Mouse (Mus musculus) 3134 (cell line): ENCODE measurements around the gene Gm13289.
"Not testable (repeated sequence)": the region's sequence is repeated elsewhere in the genome, so short reads cannot be mapped to it uniquely, and the experiment has no call there.

Experiments
- DNase-seq: peaks from one replicate; pipeline ENCODE4 v3.0.0-alpha.2; 2011; ENCODE audit warnings: low spot score; ENCODE audit not compliant: insufficient read length; ENCODE audit errors: extremely low read depth

Gm13289 gene

DNA sequence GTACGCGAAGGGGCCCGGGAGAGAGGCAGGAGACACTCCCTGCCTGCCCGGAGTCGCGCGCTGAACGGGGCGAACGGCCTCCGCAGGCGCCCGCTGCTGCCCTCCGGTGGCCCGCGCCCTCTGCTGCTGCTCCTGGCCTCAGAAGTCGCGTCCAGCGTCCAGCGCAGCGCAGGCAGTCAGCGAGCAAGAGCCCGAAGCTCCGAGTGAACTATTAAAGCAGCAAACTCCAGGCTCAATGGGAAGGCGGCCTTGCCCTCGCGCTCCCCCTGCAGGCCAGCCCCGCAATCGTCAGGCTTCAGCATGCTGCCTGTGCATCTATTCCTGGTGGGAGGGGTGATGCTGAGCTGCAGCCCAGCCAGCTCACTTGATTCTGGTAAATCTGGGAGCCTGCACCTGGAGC is at the start of gene Gm13289:
Gm13289 (plus strand) TSS at position 301 of the 400 bp plus-strand sequence.
- not testable (repeated sequence) for DNase-seq

DNA sequence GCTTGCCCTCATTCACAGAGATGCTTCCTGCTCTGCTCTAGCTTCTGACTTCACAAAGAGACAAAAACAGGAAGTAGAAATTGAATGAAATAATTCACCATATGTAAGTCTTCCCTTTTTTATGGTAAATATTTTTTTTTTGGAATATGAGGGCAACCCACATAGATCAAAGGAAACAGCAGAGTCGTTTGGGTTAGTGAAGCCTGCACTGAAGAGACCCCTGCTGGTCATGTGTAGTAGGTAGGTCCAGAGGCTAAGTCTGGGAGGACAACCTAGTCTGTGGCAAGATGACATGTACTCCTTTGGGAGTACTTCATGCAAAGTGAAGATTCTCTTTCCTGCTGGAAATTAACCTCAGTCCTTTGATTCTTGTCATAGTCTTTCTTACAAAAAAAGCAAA is 49.4 kb upstream of the Gm13289 start:
- DNase-seq: no peak

DNA sequence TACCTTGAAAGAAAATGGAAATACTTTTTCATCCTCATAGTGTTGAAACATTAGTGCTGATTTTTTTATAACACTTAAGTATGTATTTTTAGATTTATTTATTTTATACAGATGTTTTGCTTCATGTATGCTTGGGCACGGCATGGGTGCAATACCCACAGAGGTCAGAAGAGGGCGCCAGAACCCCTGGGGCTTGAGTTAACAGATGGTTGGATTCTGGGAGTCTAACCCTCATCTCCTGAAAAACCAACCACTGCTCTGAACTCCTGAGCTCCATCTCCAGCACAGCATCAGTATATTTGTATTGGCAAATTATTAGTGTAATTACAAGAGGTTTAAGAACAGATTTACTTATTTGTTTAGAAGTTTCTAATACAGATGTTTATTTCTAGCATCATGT is 38.2 kb upstream of the Gm13289 start:
- peak; percentile 51 for DNase-seq

DNA sequence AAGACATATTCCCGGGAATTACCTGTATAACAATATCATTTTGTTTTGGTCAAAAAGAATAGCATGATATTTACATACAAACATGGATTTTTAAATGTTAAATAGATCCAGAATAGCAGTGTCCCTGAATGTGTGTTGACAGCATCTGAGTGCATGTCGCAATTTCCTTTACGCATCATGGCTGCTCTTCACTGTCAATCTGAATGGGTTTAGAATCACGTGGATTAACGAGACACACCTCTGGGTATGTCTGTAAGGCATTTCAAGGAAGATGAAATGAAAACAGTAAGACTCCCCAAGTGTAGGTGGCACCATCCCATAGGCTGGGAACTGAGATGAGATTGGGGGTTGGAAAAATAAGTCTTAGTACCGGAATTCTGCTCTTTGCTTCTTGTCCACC is 37.7 kb upstream of the Gm13289 start:
- no peak for DNase-seq

DNA sequence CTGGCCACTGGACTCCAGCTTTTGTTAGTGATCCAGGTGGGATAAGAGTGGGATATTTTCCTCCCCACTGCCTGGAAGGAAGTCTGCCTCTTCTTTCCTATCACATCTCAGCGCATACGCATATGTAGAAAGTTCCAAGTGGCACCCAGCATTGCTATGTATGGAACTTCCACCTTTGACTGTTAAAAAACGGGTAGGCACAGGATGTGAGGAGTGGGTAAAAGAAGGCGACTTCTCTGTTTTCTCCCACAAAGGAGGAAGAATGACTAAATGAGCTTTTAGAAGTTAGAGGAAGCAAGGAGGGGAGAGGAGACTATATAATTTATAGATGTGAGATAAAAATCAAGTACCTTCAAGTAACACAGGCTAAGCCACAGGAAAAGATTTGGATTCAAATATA is 35.3 kb upstream of the Gm13289 start:
- no peak for DNase-seq

DNA sequence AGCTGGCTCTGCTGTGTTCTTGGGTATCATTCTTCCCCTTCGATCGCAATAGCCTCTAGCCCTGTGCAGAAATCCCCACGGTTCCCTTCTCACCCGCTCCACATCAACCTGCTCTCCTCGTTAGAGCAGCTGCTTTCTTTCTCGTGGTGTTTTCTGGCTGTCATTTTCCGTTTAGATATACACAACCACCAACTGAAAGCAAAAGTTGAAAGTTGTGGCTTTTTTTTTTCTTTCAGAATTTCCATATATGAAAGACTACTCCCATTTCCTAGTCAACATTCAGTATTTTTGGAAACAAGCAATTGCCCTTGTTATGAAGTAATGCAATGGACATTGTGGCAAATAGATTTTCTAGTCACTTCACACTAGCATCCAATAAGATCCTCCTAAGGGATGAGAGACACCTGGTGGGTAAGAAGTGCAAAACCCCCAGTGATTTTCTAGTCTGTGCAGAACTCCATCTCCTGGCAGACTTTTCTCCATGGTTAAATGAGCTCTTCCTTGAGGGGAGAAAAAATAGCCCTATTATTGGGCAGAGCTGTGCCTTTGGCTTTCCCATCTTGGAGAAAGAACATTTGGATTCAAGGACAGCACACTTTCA is 33.9 kb upstream of the Gm13289 start:
- no peak for DNase-seq

DNA sequence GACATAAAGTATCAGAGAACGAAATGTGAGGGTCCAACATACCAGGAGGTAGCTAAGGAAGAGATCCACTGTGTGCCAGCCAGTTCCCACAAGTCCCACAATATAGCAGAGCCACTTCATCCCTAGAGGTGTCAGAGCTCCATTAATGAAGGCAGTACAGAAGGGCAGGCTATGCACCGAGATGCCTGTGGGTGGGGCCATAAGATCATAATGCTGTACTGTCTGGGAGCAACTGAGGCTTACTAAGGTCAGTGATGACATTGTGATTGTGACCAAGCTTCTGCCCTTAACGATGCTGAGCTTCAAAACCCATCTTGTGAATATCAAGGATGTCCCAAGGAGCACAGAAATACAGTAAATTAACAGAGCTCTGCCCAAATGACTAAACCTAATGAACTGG is 32.5 kb upstream of the Gm13289 start:
- no peak for DNase-seq

DNA sequence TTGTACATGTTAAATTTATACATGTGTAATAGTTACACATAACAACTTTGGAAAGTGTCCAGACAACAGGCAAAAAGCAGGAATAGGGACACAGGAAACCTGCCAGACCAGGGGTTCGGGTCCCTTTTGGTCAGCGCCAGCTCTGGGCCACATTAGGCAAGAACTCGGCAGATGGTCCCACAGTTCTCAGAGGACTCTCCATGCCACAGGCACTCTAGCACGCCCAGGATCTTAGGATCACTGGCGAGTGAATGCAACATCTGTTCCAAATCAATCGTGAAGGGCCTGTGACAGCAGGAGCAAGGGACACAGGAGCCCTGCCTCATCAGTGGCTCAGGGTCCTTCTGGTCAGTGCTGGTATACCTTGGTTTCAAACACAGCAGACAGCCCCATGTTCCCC is 26.8 kb upstream of the Gm13289 start:
- DNase-seq: no peak

DNA sequence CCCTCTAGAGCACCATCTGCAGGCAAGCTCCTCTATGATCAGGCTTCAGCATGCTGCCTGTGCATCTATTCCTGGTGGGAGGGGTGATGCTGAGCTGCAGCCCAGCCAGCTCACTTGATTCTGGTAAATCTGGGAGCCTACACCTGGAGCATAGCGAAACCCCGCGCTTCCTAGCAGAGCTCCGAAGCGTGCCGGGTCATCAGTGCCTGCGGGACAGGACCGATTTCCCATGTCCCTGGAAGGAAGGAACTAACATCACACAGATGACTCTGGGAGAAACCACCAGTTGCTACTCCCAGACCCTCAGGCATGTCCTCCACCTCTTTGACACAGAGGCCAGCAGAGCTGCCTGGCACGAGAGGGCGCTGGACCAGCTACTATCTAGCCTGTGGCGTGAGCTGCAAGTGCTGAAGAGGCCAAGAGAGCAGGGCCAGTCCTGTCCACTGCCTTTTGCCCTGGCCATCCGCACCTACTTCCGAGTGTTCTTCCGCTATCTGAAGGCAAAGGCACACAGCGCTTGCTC is 21.8 kb upstream of the Gm13289 start, which contains the start of gene Gm13271:
Gm13271 (plus strand) TSS at position 51 of the 523 bp plus-strand sequence.
- not testable (repeated sequence) for DNase-seq

DNA sequence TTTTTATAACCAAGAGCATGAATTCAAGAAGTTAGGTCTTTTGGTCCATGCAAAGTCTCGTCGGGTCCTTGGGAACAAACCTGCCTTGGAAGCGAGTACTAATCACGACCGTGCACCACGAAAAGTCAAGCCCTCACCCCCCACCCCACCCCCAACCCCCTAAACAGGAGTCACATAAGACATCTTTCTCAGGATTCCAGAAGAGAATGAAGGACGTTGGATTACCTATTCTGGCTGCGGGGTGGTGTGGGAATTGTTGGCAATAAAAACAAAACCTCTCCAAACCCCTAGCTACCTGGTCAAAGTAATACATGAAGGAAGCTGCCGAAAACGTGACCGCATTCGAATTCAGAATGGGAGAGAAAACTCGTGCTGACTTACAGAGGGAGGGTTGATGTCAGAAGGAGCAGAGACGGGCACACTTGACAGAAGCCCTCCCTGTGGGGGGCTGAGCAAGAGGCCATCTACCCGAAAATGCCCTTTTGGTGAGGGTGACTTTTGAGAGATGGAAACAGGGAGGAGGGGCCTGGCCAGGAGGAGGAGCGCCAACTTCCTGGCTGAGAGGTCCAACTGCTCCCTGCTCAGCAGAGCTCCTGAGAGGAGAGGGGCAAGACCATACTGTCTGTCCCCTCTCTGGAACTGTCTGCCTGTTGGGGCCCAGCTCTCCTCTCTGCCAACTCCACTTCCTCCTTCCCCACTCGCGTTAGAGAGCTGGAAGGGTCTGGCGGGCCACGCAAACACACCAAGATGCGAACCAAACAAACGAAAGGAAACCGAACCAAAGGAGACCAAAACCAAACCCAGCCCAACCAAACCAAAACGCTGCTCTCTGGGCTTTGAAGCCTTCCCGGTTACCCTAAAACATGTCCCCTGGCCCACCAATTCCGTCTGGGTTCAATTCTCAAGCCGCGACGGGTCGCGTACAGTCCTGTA is 19.9 kb upstream of the Gm13289 start:
- peak; percentile 21 for DNase-seq

DNA sequence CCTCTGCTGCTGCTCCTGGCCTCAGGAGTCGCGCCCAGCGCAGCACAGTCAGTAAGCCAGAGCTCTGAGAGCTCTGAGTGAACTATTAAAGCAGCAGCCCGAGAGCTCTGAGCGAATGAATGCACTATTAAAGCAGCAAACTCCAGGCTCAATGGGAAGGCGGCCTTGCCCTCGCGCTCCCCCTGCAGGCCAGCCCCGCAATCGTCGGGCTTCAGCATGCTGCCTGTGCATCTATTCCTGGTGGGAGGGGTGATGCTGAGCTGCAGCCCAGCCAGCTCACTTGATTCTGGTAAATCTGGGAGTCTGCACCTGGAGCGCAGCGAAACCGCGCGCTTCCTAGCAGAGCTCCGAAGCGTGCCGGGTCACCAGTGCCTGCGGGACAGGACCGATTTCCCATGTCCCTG is 19.1 kb upstream of the Gm13289 start:
- not testable (repeated sequence) for DNase-seq

DNA sequence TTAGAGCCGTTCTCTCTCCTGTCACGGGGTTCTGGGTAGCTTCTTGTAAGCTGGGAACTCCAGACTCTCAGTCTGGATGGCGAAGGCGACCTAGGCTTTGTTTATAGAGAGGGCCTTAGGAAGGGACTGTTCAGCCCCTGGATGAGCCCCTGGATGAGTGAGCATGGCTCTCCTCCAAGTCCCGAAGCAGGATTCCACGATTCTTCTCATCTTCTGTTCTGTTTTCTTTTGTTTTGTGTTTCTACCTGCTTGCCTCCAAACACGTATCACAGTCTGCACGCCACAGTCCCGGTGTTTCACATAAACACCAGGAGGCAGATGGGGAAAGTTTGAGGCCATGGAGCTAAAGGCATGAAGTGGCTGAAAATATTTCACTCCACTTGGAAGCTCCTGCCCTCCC is 18.0 kb upstream of the Gm13289 start:
- not testable (repeated sequence) for DNase-seq

DNA sequence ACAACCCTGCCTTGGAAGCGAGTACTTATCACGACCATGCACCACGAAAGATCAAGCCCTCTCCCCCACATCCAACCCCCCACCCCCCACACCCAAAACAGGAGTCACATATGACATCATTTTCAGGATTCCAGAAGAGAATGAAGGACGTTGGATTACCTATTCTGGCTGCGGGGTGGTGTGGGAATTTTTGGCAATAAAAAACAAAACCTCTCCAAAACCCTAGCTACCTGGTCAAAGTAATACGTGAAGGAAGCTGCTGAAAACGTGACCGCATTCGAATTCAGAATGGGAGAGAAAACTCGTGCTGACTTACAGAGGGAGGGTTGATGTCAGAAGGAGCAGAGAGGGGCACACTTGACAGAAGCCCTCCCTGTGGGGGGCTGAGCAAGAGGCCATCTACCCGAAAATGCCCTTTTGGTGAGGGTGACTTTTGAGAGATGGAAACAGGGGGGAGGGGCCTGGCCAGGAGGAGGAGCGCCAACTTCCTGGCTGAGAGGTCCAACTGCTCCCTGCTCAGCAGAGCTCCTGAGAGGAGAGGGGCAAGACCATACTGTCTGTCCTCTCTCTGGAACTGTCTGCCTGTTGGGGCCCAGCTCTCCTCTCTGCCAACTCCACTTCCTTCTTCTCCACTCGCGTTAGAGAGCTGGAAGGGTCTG is 17.0 kb upstream of the Gm13289 start, which contains the start of gene Gm13283:
Gm13283 (plus strand) TSS at position 510 of the 659 bp plus-strand sequence.
- not testable (repeated sequence) for DNase-seq

DNA sequence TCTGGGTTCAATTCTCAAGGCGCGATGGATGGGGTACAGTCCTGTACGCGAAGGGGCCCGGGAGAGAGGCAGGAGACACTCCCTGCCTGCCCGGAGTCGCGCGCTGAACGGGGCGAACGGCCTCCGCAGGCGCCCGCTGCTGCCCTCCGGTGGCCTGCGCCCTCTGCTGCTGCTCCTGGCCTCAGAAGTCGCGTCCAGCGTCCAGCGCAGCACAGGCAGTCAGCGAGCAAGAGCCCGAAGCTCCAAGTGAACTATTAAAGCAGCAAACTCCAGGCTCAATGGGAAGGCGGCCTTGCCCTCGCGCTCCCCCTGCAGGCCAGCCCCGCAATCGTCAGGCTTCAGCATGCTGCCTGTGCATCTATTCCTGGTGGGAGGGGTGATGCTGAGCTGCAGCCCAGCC is 16.3 kb upstream of the Gm13289 start:
- not testable (repeated sequence) for DNase-seq

DNA sequence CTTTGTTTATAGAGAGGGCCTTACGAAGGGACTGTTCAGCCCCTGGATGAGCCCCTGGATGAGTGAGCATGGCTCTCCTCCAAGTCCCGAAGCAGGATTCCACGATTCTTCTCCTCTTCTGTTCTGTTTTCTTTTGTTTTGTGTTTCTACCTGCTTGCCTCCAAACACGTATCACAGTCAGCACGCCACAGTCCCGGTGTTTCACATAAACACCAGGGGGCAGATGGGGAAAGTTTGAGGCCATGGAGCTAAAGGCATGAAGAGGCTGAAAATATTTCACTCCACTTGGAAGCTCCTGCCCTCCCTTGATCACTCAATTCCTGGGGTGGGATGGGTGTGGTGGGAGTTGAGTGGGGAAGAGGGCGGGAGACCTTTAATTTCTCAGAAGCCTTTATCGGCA is 14.9 kb upstream of the Gm13289 start:
- not testable (repeated sequence) for DNase-seq

DNA sequence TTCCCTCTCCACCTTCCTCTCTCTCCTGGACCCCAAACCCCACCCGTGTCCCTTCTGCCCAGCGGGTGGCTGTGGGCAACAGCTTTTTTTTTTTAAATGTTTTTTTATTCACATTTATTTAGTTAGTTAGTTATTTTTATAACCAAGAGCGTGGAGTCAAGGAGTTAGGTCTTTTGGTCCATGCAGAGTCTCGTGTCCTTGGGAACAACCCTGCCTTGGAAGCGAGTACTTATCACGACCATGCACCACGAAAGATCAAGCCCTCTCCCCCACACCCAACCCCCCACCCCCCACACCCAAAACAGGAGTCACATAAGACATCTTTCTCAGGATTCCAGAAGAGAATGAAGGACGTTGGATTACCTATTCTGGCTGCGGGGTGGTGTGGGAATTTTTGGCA is 14.4 kb upstream of the Gm13289 start:
- DNase-seq: not testable (repeated sequence)

DNA sequence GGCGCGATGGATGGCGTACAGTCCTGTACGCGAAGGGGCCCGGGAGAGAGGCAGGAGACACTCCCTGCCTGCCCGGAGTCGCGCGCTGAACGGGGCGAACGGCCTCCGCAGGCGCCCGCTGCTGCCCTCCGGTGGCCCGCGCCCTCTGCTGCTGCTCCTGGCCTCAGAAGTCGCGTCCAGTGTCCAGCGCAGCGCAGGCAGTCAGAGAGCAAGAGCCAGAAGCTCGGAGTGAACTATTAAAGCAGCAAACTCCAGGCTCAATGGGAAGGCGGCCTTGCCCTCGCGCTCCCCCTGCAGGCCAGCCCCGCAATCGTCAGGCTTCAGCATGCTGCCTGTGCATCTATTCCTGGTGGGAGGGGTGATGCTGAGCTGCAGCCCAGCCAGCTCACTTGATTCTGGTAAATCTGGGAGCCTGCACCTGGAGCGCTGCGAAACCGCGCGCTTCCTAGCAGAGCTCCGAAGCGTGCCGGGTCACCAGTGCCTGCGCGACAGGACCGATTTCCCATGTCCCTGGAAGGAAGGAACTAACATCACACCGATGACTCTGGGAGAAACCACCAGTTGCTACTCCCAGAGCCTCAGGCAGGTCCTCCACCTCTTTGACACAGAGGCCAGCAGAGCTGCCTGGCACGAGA is 13.2 kb upstream of the Gm13289 start:
- peak; percentile 83 for DNase-seq

DNA sequence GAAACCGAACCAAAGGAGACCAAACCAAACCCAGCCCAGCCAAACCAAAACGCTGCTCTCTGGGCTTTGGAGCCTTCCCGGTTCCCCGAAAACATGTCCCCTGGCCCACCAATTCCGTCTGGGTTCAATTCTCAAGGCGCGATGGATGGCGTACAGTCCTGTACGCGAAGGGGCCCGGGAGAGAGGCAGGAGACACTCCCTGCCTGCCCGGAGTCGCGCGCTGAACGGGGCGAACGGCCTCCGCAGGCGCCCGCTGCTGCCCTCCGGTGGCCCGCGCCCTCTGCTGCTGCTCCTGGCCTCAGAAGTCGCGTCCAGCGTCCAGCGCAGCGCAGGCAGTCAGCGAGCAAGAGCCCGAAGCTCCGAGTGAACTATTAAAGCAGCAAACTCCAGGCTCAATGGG is 3.2 kb upstream of the Gm13289 start, which contains the start of gene Gm13290:
Gm13290 (plus strand) TSS at position 301 of the 400 bp plus-strand sequence.
- DNase-seq: not testable (repeated sequence)

DNA sequence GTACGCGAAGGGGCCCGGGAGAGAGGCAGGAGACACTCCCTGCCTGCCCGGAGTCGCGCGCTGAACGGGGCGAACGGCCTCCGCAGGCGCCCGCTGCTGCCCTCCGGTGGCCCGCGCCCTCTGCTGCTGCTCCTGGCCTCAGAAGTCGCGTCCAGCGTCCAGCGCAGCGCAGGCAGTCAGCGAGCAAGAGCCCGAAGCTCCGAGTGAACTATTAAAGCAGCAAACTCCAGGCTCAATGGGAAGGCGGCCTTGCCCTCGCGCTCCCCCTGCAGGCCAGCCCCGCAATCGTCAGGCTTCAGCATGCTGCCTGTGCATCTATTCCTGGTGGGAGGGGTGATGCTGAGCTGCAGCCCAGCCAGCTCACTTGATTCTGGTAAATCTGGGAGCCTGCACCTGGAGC is 2.8 kb downstream of the Gm13289 start, which contains the start of gene Gm13272:
Gm13272 (plus strand) TSS at position 301 of the 400 bp plus-strand sequence.
- DNase-seq: not testable (repeated sequence)

DNA sequence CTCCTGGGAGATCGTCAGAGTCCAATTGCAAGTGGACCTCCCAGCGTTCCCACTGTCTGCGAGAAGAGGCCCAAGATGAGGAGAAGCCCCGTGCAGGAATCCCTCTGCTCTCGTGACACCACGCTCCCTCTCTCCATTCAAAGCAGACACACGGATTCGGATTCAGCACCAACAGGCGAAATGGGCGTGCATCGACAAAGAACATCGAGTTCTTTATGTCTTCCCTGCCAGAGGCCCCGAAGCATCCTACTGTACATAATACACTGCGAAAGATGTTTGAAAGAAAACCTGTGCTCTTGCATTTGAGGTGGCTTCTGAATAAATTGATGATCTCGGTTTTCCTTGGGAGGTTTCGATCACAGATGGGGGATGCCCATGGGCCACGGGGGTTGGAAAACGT is 3.6 kb downstream of the Gm13289 start:
- DNase-seq: not testable (repeated sequence)
